Mouse (Mus musculus) midbrain, embryonic 14.5 days (tissue): ENCODE measurements around the gene Tnc. TPM values are rescaled to one million over a fixed set of nuclear protein-coding genes. Genes with fewer than 3 reads are reported as not detected.

Experiments
- ATAC-seq: fragments of 200-750 bp; cut with Nextera tagmentation; 2 replicates; pipeline ENCODE4 v1.8.0; 2017; ENCODE audit warnings: moderate number of reproducible peaks, moderate library complexity; ENCODE audit not compliant: low FRiP score, low TSS enrichment
- DNase-seq: peaks from one replicate; pipeline ENCODE4 v3.0.0-alpha.2; 2015
- H3K27ac ChIP-seq: fragments of 300-500 bp; sonication (generic); replicated peaks from 2 replicates; pipeline ENCODE4 v1.5.1; 2014; ENCODE audit warnings: mild to moderate bottlenecking, low read depth, low read length, moderate library complexity
- H3K27me3 ChIP-seq: fragments of 300-500 bp; sonication (generic); 2 replicates; pipeline ENCODE4 v1.6.1; 2014; ENCODE audit warnings: low read length, control low read depth, mixed read lengths; ENCODE audit not compliant: control insufficient read depth, insufficient read depth
- H3K36me3 ChIP-seq: fragments of 300-500 bp; sonication (generic); 2 replicates; pipeline ENCODE4 v1.6.1; 2014; ENCODE audit warnings: low read length, control low read depth; ENCODE audit not compliant: control insufficient read depth, insufficient read depth
- H3K4me1 ChIP-seq: fragments of 300-500 bp; sonication (generic); 2 replicates; pipeline ENCODE4 v1.6.1; 2014; ENCODE audit warnings: mild to moderate bottlenecking, antibody characterized with exemption, low read length, control low read depth; ENCODE audit not compliant: control insufficient read depth, insufficient read depth
- H3K4me2 ChIP-seq: fragments of 300-500 bp; sonication (generic); 2 replicates; pipeline ENCODE4 v1.6.1; 2014; ENCODE audit warnings: mild to moderate bottlenecking, low read length, moderate library complexity
- H3K4me3 ChIP-seq: fragments of 300-500 bp; sonication (generic); replicated peaks from 2 replicates; pipeline ENCODE4 v1.5.1; 2014; ENCODE audit warnings: low read depth, low read length
- H3K9ac ChIP-seq: fragments of 300-500 bp; sonication (generic); replicated peaks from 2 replicates; pipeline ENCODE4 v1.6.1; 2014; ENCODE audit warnings: mild to moderate bottlenecking, low read length, moderate library complexity
- H3K9me3 ChIP-seq: fragments of 300-500 bp; sonication (generic); 2 replicates; pipeline ENCODE4 v1.6.1; 2016; ENCODE audit warnings: low read length, control low read depth, mixed read lengths; ENCODE audit not compliant: control insufficient read depth
- WGBS: fragments of 180-500 bp; shearing (Covaris S2); extraction: QIAGEN DNeasy Blood & Tissue Kit; methylation state at CpG from one replicate; pipeline ENCODE4 v1.1.7; 2014; 5-methylcytosine and 5-hydroxymethylcytosine counted together
- polyA plus RNA-seq: library from polyadenylated mRNA; unstranded; fragments of >200 nt; fragmentation: Nextera tagmentation; extraction: Ambion mirVana; gene quantifications from 2 replicates; pipeline ENCODE4 v1.2.1, GENCODE M21; 2014

Gene Tnc
- polyA plus RNA-seq, 1 experiment from 2014 or later, result 63.8 TPM

DNA sequence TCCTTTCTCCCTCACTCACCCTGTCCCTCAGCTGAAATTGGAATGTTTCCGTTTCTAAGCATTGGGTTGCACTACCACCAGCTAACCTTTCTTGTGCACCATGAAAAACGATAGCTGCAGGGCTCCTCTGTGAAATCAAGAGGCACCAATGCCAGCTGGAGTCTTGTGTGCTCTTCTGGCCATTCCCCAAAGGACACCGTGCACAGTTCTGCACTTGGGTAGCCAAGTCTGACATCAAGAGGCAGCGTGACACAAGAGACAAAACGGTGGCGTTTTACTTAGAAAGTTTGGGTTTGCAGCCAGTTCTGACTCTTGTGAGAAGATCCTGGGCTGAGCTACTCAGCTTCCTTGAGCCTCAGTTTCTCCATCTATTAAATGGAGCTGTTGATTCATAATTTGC, 3.4 kb downstream of the Tnc start:
- no peak overlapping the region for H3K9ac ChIP-seq
- H3K4me1 ChIP-seq, result 0 out of 2 replicates have a peak, but pooled peaks cover 12% of the 10 kb centered on the region
- ATAC-seq (no peak), DNase-seq (no peak)
- H3K9me3 ChIP-seq, result no peaks in the 10 kb centered on the region
- H3K4me3 ChIP-seq, result no peak overlapping the region
- peaks cover 12% of the 10 kb centered on the region; the same call in 1 of the 2 replicates for H3K27me3 ChIP-seq
- whole genome bisulfite sequencing, result 70% methylated on average over 6 of the region's 6 CpGs
- H3K4me2 ChIP-seq, result no peak overlapping the region
- no peaks in the 10 kb centered on the region for H3K36me3 ChIP-seq
- H3K27ac ChIP-seq, result no peak overlapping the region

DNA sequence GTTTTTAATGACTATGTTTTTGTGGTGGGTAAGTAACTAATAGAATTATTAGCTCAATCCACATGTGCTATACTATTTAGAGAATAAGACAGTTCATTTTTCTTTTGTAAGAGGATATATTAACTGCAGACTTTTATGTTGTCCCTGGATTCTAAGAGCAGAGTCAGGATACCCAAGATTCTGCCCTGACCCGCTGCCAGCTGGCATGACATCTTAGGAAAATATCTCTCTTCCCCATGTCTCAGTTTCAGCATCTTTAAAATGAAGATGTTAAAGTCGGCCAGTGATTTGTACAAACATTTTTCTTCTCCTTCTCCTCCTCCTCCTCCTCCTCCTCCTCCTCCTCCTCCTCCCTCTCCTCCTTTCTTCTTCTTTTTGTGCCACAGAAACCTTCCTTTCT, 7.7 kb downstream of the Tnc start:
- H3K9ac ChIP-seq, result no peak overlapping the region

DNA sequence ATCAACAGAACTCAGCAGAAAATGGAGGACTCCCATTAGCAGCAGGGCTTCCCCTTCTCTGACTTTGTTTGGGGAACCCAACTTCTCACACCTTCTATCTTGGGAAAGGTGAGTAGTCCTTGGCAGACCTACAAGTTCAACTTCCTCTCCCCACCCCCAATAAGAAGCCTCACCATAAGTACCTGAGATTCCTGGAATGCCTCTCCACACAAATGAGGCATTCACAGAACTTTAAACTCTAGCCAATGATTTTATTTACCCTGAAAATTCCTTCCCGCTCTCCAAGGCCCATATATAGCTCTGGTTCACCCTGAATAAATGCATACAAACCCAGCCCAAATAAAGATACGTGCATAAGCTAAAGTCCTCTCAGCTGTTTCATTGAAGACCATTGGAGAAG, 9.3 kb downstream of the Tnc start:
- DNase-seq (no peak), ATAC-seq (no peak)
- no peak overlapping the region for H3K27ac ChIP-seq
- H3K36me3 ChIP-seq, result no peaks in the 10 kb centered on the region
- no peaks in the 10 kb centered on the region for H3K4me1 ChIP-seq
- no peaks in the 10 kb centered on the region for H3K27me3 ChIP-seq
- no peak overlapping the region for H3K4me3 ChIP-seq
- H3K9ac ChIP-seq, result no peak overlapping the region
- no peaks in the 10 kb centered on the region for H3K9me3 ChIP-seq
- no peak overlapping the region for H3K4me2 ChIP-seq
- 88% methylated on average over 2 of the region's 2 CpGs for WGBS

More for the DNA sequence above, 7.7 kb downstream of the Tnc start:
- no peak for DNase-seq
- H3K4me2 ChIP-seq, result no peak overlapping the region
- WGBS, result 86% methylated on average over 2 of the region's 2 CpGs
- H3K27ac ChIP-seq, result no peak overlapping the region
- H3K36me3 ChIP-seq, result no peaks in the 10 kb centered on the region
- ATAC-seq, result no peak
- no peak overlapping the region for H3K4me3 ChIP-seq
- no peaks in the 10 kb centered on the region for H3K9me3 ChIP-seq
- H3K27me3 ChIP-seq, result no peaks in the 10 kb centered on the region
- no peaks in the 10 kb centered on the region for H3K4me1 ChIP-seq

DNA sequence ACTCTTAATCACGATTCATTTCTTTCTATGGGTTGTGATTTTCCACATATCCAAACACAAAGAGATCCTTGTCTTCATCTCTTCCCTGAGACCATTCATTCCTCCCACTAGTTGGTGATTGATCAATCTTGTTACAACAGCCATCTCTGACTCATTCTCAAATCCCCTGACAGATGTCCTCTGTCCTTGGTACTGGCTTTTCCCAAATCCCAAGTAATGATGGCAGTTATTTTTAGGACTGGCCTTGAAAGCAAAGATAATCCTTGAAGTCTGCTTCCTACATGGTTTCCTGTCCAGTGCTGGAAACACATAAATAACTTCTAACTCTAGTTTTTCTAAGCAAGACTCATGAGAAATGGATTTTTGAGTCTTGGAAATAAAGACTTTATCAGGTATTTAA, 12.1 kb downstream of the Tnc start:
- H3K36me3 ChIP-seq, result no peaks in the 10 kb centered on the region
- H3K4me2 ChIP-seq, result no peak overlapping the region
- no peaks in the 10 kb centered on the region for H3K4me1 ChIP-seq
- no peak for DNase-seq
- no peak for ATAC-seq
- H3K9me3 ChIP-seq, result no peaks in the 10 kb centered on the region
- no peak overlapping the region for H3K4me3 ChIP-seq
- H3K27me3 ChIP-seq, result no peaks in the 10 kb centered on the region
- H3K27ac ChIP-seq, result no peak overlapping the region
- H3K9ac ChIP-seq, result no peak overlapping the region
- 86% methylated on average over 1 of the region's 1 CpGs for WGBS

DNA sequence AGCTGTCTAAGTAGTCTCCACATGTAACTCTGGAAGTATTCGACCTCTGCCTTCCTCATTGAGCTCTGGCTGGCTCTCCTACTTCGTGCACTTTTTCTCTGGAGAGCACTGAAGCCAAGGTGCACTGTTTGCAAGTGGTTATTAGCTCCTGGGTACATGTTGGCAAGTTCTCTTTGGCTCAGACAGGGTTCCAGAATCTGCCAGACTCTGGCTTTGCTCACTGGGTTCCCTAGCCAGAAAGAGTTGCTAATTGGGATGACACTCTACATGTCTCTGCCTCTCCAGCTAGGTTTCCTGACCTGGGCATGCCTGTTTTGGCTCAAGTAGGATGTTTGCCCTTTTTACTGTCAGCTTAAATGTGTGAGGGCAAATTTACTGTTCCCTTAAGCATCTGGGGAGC, 13.6 kb downstream of the Tnc start:
- H3K27ac ChIP-seq, result no peak overlapping the region
- ATAC-seq (no peak), DNase-seq (no peak)
- no peak overlapping the region for H3K4me3 ChIP-seq
- H3K9me3 ChIP-seq, result no peaks in the 10 kb centered on the region
- no peaks in the 10 kb centered on the region for H3K27me3 ChIP-seq
- no peaks in the 10 kb centered on the region for H3K36me3 ChIP-seq
- no peak overlapping the region for H3K9ac ChIP-seq
- H3K4me1 ChIP-seq, result no peaks in the 10 kb centered on the region
- no peak overlapping the region for H3K4me2 ChIP-seq
- 64% methylated on average over 2 of the region's 2 CpGs for WGBS

DNA sequence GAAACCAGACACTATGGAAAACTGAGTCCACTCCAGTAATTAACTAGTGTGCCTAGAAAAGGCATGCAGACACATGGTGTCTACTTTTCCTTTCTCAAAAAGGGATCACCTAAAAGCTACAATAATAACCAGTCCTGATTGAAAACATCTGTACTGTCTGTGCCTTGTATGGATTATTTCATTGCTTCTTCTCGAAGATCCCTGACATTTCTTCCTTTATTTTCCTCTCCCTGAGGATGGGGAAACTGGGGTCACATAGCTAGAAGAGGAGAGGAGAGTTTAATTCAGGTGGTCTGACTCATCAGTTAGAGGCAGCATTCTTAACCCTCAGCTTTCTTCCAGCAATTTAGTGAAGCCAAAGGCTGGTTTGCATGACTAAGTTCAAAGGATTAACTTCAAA, 17.3 kb downstream of the Tnc start:
- Histone ChIP-seq H3K4me1 (no peaks in the 10 kb centered on the region), H3K9ac (no peak overlapping the region), H3K27ac (no peak overlapping the region), H3K36me3 (no peaks in the 10 kb centered on the region), H3K4me2 (no peak overlapping the region), H3K27me3 (no peaks in the 10 kb centered on the region), H3K4me3 (no peak overlapping the region), H3K9me3 (no peaks in the 10 kb centered on the region)
- DNase-seq (no peak), ATAC-seq (no peak)
- WGBS, result 65% methylated on average over 1 of the region's 1 CpGs

DNA sequence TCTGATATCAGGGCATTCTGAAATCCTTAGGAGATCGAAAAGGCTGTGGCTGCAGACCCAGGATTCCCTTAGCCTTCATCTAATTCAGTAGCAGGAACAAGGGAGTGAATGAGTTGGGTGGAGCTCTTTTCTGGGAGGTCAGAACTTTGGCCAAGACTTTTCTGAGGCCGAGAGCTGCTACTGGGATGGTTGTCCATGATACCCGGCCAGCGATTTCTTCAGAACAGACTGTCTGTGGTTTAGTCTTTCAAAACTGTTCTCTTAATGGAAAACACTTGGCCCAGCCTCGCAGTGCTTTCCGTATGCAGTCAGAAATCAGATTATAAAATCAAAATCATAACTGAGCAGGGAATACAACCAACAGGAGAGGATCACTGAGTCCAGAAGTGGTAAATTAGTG, 21.2 kb downstream of the Tnc start:
- ATAC-seq (no peak), DNase-seq (no peak)
- 90% methylated on average over 6 of the region's 6 CpGs for WGBS
- no peak overlapping the region for H3K4me3 ChIP-seq
- no peak overlapping the region for H3K27ac ChIP-seq
- no peaks in the 10 kb centered on the region for H3K9me3 ChIP-seq
- H3K9ac ChIP-seq, result no peak overlapping the region
- H3K4me2 ChIP-seq, result no peak overlapping the region
- H3K27me3 ChIP-seq, result no peaks in the 10 kb centered on the region
- no peaks in the 10 kb centered on the region for H3K36me3 ChIP-seq
- no peaks in the 10 kb centered on the region for H3K4me1 ChIP-seq

DNA sequence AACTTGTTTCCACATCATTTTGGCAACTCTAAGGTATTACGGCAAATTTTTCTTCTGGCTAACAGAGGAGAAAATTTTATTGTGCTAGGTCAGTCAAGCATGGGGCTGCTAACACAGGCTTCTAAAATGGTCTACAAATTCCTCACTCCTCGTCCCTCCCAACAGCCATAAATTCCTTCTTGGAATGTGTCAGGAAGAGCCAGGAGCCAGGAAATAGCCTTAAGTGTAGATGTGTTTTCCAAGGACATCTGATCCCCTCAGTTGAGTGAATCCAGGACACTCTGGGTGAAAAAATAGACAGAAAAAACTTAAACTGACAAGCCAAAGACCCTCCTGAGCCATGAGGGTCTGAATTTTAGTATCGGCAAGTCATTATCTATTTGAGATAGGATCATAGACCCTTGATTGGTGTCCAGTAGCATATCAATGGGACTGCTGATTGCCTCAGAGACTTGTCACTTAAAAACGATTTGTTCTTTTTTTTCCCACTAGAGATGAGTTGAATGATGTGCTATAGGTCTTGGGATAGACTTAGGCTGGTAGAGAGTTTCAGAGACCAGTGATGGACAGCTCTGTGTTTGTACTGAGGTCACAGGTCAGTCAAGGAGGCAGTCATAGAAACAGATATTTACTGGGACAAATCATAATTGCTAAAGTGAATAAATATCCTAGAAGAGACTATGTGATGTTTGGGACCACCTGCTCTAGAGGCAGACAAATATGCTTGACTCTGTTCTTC, 22.6 kb downstream of the Tnc start:
- H3K27ac ChIP-seq, result no peak overlapping the region
- no peaks in the 10 kb centered on the region for H3K36me3 ChIP-seq
- no peaks in the 10 kb centered on the region for H3K4me1 ChIP-seq
- H3K9ac ChIP-seq, result no peak overlapping the region
- DNase-seq (no peak), ATAC-seq (no peak)
- no peaks in the 10 kb centered on the region for H3K27me3 ChIP-seq
- no peak overlapping the region for H3K4me2 ChIP-seq
- WGBS, result 66% methylated on average over 4 of the region's 4 CpGs
- H3K9me3 ChIP-seq, result no peaks in the 10 kb centered on the region
- no peak overlapping the region for H3K4me3 ChIP-seq

DNA sequence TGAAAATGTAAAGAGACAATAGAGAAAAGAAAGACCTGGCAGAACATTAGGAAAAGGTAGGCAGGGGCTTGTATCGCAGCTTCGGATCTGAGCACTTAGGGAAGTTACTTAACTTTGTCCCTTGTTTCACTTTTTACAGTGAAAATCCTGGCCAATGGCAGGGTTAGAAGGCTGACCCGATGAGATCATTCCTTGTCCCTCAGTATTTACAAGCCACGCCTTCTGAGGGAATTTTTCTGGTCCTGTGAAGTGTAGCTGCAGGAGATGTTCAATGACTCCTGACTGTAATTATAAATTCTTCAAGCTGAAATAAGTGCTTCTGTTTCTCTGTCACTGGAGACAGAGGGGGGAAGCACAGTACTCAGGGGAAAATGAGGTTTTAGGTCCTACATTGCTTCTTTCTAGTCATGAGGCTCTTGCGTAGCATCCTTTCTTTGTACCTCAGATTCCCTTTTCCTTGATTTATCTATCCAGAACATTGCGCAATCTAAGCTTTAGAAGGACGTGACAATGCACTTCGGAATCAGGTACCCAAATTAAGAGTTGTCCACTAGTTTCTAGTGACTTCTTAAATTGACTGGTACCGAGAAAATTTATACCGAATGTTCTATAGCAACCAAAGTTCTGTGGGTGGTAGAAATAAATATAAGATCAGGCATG, 25.8 kb downstream of the Tnc start:
- 96% methylated on average over 10 of the region's 10 CpGs for WGBS
- no peak for DNase-seq
- Histone ChIP-seq H3K36me3 (no peaks in the 10 kb centered on the region), H3K27me3 (no peaks in the 10 kb centered on the region), H3K9me3 (no peaks in the 10 kb centered on the region), H3K27ac (no peak overlapping the region), H3K4me3 (no peak overlapping the region), H3K9ac (no peak overlapping the region), H3K4me1 (no peaks in the 10 kb centered on the region), H3K4me2 (no peak overlapping the region)
- ATAC-seq, result no peak
